Mouse (Mus musculus) hindbrain, embryonic 10.5 days (tissue): ENCODE data around the gene Rtl1. TPM values are rescaled to one million over a fixed set of nuclear protein-coding genes. Genes with fewer than 3 reads are reported as not detected.

ENCODE experiments used
- DNase-seq: peaks from one replicate; pipeline ENCODE4 v3.0.0-alpha.2; 2017; ENCODE audit warnings: low spot score
- H3K27ac ChIP-seq: fragments of 300-500 bp; sonication (generic); 2 replicates; pipeline ENCODE4 v1.5.1; 2016; ENCODE audit warnings: mild to moderate bottlenecking, moderate library complexity
- H3K27me3 ChIP-seq: fragments of 300-500 bp; sonication (generic); 2 replicates; pipeline ENCODE4 v1.6.1; 2016; ENCODE audit warnings: mild to moderate bottlenecking; ENCODE audit not compliant: poor library complexity, insufficient read depth, severe bottlenecking
- H3K36me3 ChIP-seq: fragments of 300-500 bp; sonication (generic); 2 replicates; pipeline ENCODE4 v1.6.1; 2016; ENCODE audit warnings: mild to moderate bottlenecking, moderate library complexity
- H3K4me1 ChIP-seq: fragments of 300-500 bp; sonication (generic); replicated peaks from 2 replicates; pipeline ENCODE4 v1.6.1; 2016; ENCODE audit warnings: mild to moderate bottlenecking
- H3K4me3 ChIP-seq: fragments of 300-500 bp; sonication (generic); 2 replicates; pipeline ENCODE4 v1.5.1; 2016; ENCODE audit warnings: mild to moderate bottlenecking, moderate library complexity
- H3K9me3 ChIP-seq: fragments of 300-500 bp; sonication (generic); 2 replicates; pipeline ENCODE4 v1.6.1; 2016; ENCODE audit warnings: mild to moderate bottlenecking, moderate library complexity
- WGBS: fragments of 180-500 bp; shearing (Covaris S2); methylation state at CpG from one replicate; pipeline ENCODE4 v1.1.7; 2016; 5-methylcytosine and 5-hydroxymethylcytosine counted together
- microRNA counts: library from miRNA; unstranded; fragments of <30 nt; microRNA quantifications from one replicate; lab custom pipeline; 2017
- polyA plus RNA-seq: library from polyadenylated mRNA; unstranded; fragments of >200 nt; fragmentation: Nextera tagmentation; extraction: Ambion mirVana; gene quantifications from 2 replicates; pipeline ENCODE4 v1.2.1, GENCODE M21; 2016

Rtl1 gene
- polyA plus RNA-seq, 1 experiment from 2014 or later: 0.73 TPM

- H3K27me3 ChIP-seq: peaks cover 13% of the 10 kb centered on the region
- peak overlapping the region; percentile 52 for H3K4me3 ChIP-seq
- DNase-seq: peak; percentile 62
- 43% methylated on average over 30 of the region's 30 CpGs for WGBS
- H3K36me3 ChIP-seq: peaks cover 28% of the 10 kb centered on the region
- H3K9me3 ChIP-seq: peaks cover 70% of the 10 kb centered on the region
- peaks cover 15% of the 10 kb centered on the region for H3K4me1 ChIP-seq
- peak overlapping the region; percentile 60 for H3K27ac ChIP-seq
These were observed 59.2 kb downstream of the Rtl1 start for GRCm38 (mm10) chr12:109540739-109541539.

- no peak overlapping the region for H3K27ac ChIP-seq
- H3K4me3 ChIP-seq: peak overlapping the region; percentile 52
- peaks cover 12% of the 10 kb centered on the region; the same call in 1 of the 2 replicates for H3K4me1 ChIP-seq
- WGBS: 51% methylated on average over 13 of the region's 13 CpGs
- peaks cover 11% of the 10 kb centered on the region for H3K27me3 ChIP-seq
- peaks cover 70% of the 10 kb centered on the region for H3K9me3 ChIP-seq
- H3K36me3 ChIP-seq: peaks cover 21% of the 10 kb centered on the region
- no peak for DNase-seq
These were observed 60.2 kb downstream of the Rtl1 start for GRCm38 (mm10) chr12:109539950-109540349.

MicroRNAs encoded within 50 kb of the gene (microRNA counts, 519-probe panel; counts per million panel counts)
- microRNA mmu-miR-1188 (lab: Ali Mortazavi, UCI) (1,255 counts per million, percentile 77 among the panel's probes with 10 or more counts), microRNA mmu-miR-127 (lab: Ali Mortazavi, UCI) (3,619 counts per million, percentile 86 among the panel's probes with 10 or more counts), microRNA mmu-miR-136 (lab: Ali Mortazavi, UCI) (3,996 counts per million, percentile 89 among the panel's probes with 10 or more counts), microRNA mmu-miR-1906 (lab: Ali Mortazavi, UCI) (1,255 counts per million, percentile 77 among the panel's probes with 10 or more counts), microRNA mmu-miR-337-3p (lab: Ali Mortazavi, UCI) (1,255 counts per million, percentile 77 among the panel's probes with 10 or more counts), microRNA mmu-miR-337-5p (lab: Ali Mortazavi, UCI) (1,255 counts per million, percentile 77 among the panel's probes with 10 or more counts), microRNA mmu-miR-341 (lab: Ali Mortazavi, UCI) (1,255 counts per million, percentile 77 among the panel's probes with 10 or more counts), microRNA mmu-miR-370 (lab: Ali Mortazavi, UCI) (1,255 counts per million, percentile 77 among the panel's probes with 10 or more counts), microRNA mmu-miR-431 (lab: Ali Mortazavi, UCI) (3,588 counts per million, percentile 86 among the panel's probes with 10 or more counts), microRNA mmu-miR-432 (lab: Ali Mortazavi, UCI) (1,255 counts per million, percentile 77 among the panel's probes with 10 or more counts), microRNA mmu-miR-433 (lab: Ali Mortazavi, UCI) (4,341 counts per million, percentile 91 among the panel's probes with 10 or more counts), microRNA mmu-miR-434-3p (lab: Ali Mortazavi, UCI) (3,734 counts per million, percentile 87 among the panel's probes with 10 or more counts), microRNA mmu-miR-434-5p (lab: Ali Mortazavi, UCI) (1,255 counts per million, percentile 77 among the panel's probes with 10 or more counts), microRNA mmu-miR-493 (lab: Ali Mortazavi, UCI) (1,255 counts per million, percentile 77 among the panel's probes with 10 or more counts), microRNA mmu-miR-540-3p (lab: Ali Mortazavi, UCI) (1,255 counts per million, percentile 77 among the panel's probes with 10 or more counts), microRNA mmu-miR-540-5p (lab: Ali Mortazavi, UCI) (1,255 counts per million, percentile 77 among the panel's probes with 10 or more counts), microRNA mmu-miR-665 (lab: Ali Mortazavi, UCI) (1,255 counts per million, percentile 77 among the panel's probes with 10 or more counts), microRNA mmu-miR-673-3p (lab: Ali Mortazavi, UCI) (1,255 counts per million, percentile 77 among the panel's probes with 10 or more counts), microRNA mmu-miR-673-5p (lab: Ali Mortazavi, UCI) (1,255 counts per million, percentile 77 among the panel's probes with 10 or more counts), microRNA mmu-miR-770-3p (lab: Ali Mortazavi, UCI) (1,255 counts per million, percentile 77 among the panel's probes with 10 or more counts), microRNA mmu-miR-770-5p (lab: Ali Mortazavi, UCI) (1,255 counts per million, percentile 77 among the panel's probes with 10 or more counts)

Other genes starting within 250 kb of the Rtl1 start
- 64.4 and 82.8 TPM in 2 replicates for gene Dlk1, start 147.5 kb downstream of the Rtl1 start, polyA plus RNA-seq